ENCODE assay signal across 15 mouse cellular contexts in genomic region chr12:86036368-86037166, GRCm38 (mm10). TPM values are rescaled to one million over a fixed set of nuclear protein-coding genes. Genes with fewer than 3 reads are reported as not detected.
A peak's percentile ranks its signal among the peaks of the same experiment; 100 is the strongest.
DNase-seq lines count a peak whose midpoint lies in the region; ATAC-seq and TF ChIP-seq lines count a peak whose summit lies in the region.
"Had no signal": no experiment of that assay in that cellular context is flagged by ENCODE, and none has a peak within 500 bp of the region (broad histone marks: within the 10 kb centered on the region; RNA-seq: fewer than 3 reads in every experiment).

No protein-coding gene starts in this region.

- no peak overlapping the region for H3K4me2 ChIP-seq in forebrain, embryonic 11.5 days (ENCODE audit: low read depth, low read length, severe bottlenecking)
- H3K4me2 ChIP-seq in forebrain, postnatal 0 days (ENCODE audit: low read depth) = no peak overlapping the region
- H3K4me2 ChIP-seq in lung, embryonic 14.5 days = no peak overlapping the region
- H3K4me2 ChIP-seq in hindbrain, embryonic 13.5 days = no peak overlapping the region
- H3K4me2 ChIP-seq in neural tube, embryonic 14.5 days (ENCODE audit: low read depth, low read length) = no peak overlapping the region
- H3K4me2 ChIP-seq: forebrain, embryonic 12.5 days; stomach, embryonic 15.5 days had no signal

- 0 out of 2 replicates have a peak overlapping the region, but pooled peaks have one; percentile 6 for H3K9ac ChIP-seq in forebrain, embryonic 11.5 days (ENCODE audit: low read length)
- H3K9ac ChIP-seq in forebrain, postnatal 0 days = no peak overlapping the region
- no peak overlapping the region for H3K9ac ChIP-seq in lung, embryonic 14.5 days
- no peak overlapping the region for H3K9ac ChIP-seq in hindbrain, embryonic 13.5 days
- H3K9ac ChIP-seq in neural tube, embryonic 14.5 days (replicated peaks; ENCODE audit: low read depth, low read length) = no peak overlapping the region
- H3K9ac ChIP-seq: forebrain, embryonic 12.5 days; stomach, embryonic 15.5 days had no signal

- 43% methylated on average over 9 of the region's 9 CpGs for WGBS in forebrain, embryonic 11.5 days
- 39% methylated on average over 9 of the region's 9 CpGs for WGBS in forebrain, postnatal 0 days
- WGBS in lung, embryonic 14.5 days = 41% methylated on average over 9 of the region's 9 CpGs
- 48% methylated on average over 9 of the region's 9 CpGs for WGBS in hindbrain, embryonic 13.5 days
- WGBS in neural tube, embryonic 14.5 days = 28% methylated on average over 9 of the region's 9 CpGs

- H3K9me3 ChIP-seq in forebrain, embryonic 11.5 days (ENCODE audit: control insufficient read depth, low read length) = no peaks in the 10 kb centered on the region
- no peaks in the 10 kb centered on the region for H3K9me3 ChIP-seq in forebrain, postnatal 0 days (ENCODE audit: low read length)
- H3K9me3 ChIP-seq in lung, embryonic 14.5 days (ENCODE audit: low read depth, low read length) = no peaks in the 10 kb centered on the region
- no peaks in the 10 kb centered on the region for H3K9me3 ChIP-seq in hindbrain, embryonic 13.5 days
- H3K9me3 ChIP-seq in neural tube, embryonic 14.5 days (ENCODE audit: control insufficient read depth, low read length) = no peaks in the 10 kb centered on the region
- H3K9me3 ChIP-seq: forebrain, embryonic 12.5 days; stomach, embryonic 15.5 days had no signal

- H3K4me1 ChIP-seq in forebrain, embryonic 11.5 days (replicated peaks; ENCODE audit: control insufficient read depth, insufficient read depth, low read length) = 0 out of 2 replicates have a peak, but pooled peaks cover 2% of the 10 kb centered on the region
- no peaks in the 10 kb centered on the region for H3K4me1 ChIP-seq in forebrain, postnatal 0 days (ENCODE audit: insufficient read depth)
- peaks cover 10% of the 10 kb centered on the region for H3K4me1 ChIP-seq in lung, embryonic 14.5 days (ENCODE audit: insufficient read depth)
- peaks cover 19% of the 10 kb centered on the region for H3K4me1 ChIP-seq in hindbrain, embryonic 13.5 days (replicated peaks)
- peaks cover 9% of the 10 kb centered on the region; the same call in 1 of the 2 replicates for H3K4me1 ChIP-seq in neural tube, embryonic 14.5 days (ENCODE audit: control insufficient read depth, insufficient read depth, low read length)
- H3K4me1 ChIP-seq: stomach, embryonic 15.5 days had no signal

- no peak overlapping the region for H3K27ac ChIP-seq in forebrain, embryonic 11.5 days (ENCODE audit: low read depth, low read length)
- H3K27ac ChIP-seq in forebrain, postnatal 0 days (ENCODE audit: low read depth, low read length) = no peak overlapping the region
- peak overlapping the region; percentile 58; the same call in 1 of the 2 replicates for H3K27ac ChIP-seq in lung, embryonic 14.5 days (ENCODE audit: low read depth)
- H3K27ac ChIP-seq in hindbrain, embryonic 13.5 days = peak overlapping the region; percentile 53
- H3K27ac ChIP-seq in neural tube, embryonic 14.5 days (ENCODE audit: low read depth, low read length) = no peak overlapping the region
- H3K27ac ChIP-seq: forebrain, embryonic 12.5 days; heart, adult 2 months had no signal

- H3K36me3 ChIP-seq in forebrain, embryonic 11.5 days (ENCODE audit: control insufficient read depth, insufficient read depth, low read length) = no peaks in the 10 kb centered on the region
- H3K36me3 ChIP-seq in forebrain, postnatal 0 days (ENCODE audit: insufficient read depth) = no peaks in the 10 kb centered on the region
- no peaks in the 10 kb centered on the region; the same call in 1 of the 2 replicates for H3K36me3 ChIP-seq in lung, embryonic 14.5 days (ENCODE audit: insufficient read depth)
- no peaks in the 10 kb centered on the region for H3K36me3 ChIP-seq in hindbrain, embryonic 13.5 days
- H3K36me3 ChIP-seq in neural tube, embryonic 14.5 days (ENCODE audit: control insufficient read depth, insufficient read depth, low read length) = no peaks in the 10 kb centered on the region
- H3K36me3 ChIP-seq: forebrain, embryonic 12.5 days; stomach, embryonic 15.5 days had no signal

- TF ChIP-seq CTCF in forebrain, postnatal 0 days (IDR thresholded peaks at IDR 0.05; ENCODE audit: low read depth) = no peak
- TF ChIP-seq CTCF in lung, embryonic 14.5 days (IDR thresholded peaks at IDR 0.05; ENCODE audit: low read depth) = no peak

- no peak for ATAC-seq in forebrain, embryonic 11.5 days (replicated peaks; ENCODE audit: low FRiP score)
- ATAC-seq in forebrain, postnatal 0 days = no peak
- no peak for ATAC-seq in lung, embryonic 14.5 days (ENCODE audit: insufficient read depth)
- ATAC-seq in hindbrain, embryonic 13.5 days (ENCODE audit: low FRiP score) = no peak
- 0 out of 2 replicates have a peak, but pooled peaks have one; percentile 9 for ATAC-seq in neural tube, embryonic 14.5 days (ENCODE audit: low read depth)
- ATAC-seq: Patski had no signal

- no peak overlapping the region for H3K4me3 ChIP-seq in forebrain, embryonic 11.5 days (ENCODE audit: low read depth, low read length)
- H3K4me3 ChIP-seq in forebrain, postnatal 0 days (ENCODE audit: low read depth, low read length) = no peak overlapping the region
- H3K4me3 ChIP-seq in lung, embryonic 14.5 days (ENCODE audit: low read depth, low read length) = no peak overlapping the region
- H3K4me3 ChIP-seq in hindbrain, embryonic 13.5 days = no peak overlapping the region
- no peak overlapping the region for H3K4me3 ChIP-seq in neural tube, embryonic 14.5 days (ENCODE audit: low read depth, low read length)
- H3K4me3 ChIP-seq: forebrain, embryonic 12.5 days; heart, adult 2 months; stomach, embryonic 15.5 days had no signal

- no peaks in the 10 kb centered on the region for H3K27me3 ChIP-seq in forebrain, embryonic 11.5 days (ENCODE audit: control insufficient read depth, insufficient read depth, low read length)
- no peaks in the 10 kb centered on the region for H3K27me3 ChIP-seq in forebrain, postnatal 0 days (ENCODE audit: insufficient read depth, low read length)
- no peaks in the 10 kb centered on the region for H3K27me3 ChIP-seq in lung, embryonic 14.5 days (ENCODE audit: insufficient read depth, low read length)
- no peaks in the 10 kb centered on the region for H3K27me3 ChIP-seq in hindbrain, embryonic 13.5 days
- no peaks in the 10 kb centered on the region for H3K27me3 ChIP-seq in neural tube, embryonic 14.5 days (ENCODE audit: control insufficient read depth, insufficient read depth, low read length)
- H3K27me3 ChIP-seq: forebrain, embryonic 12.5 days; Patski; stomach, embryonic 15.5 days had no signal

- no peak for DNase-seq in forebrain, embryonic 11.5 days (ENCODE audit: low spot score)
- DNase-seq in forebrain, postnatal 0 days = no peak
- no peak for DNase-seq in lung, embryonic 14.5 days
- DNase-seq in lung, postnatal 25 days (ENCODE audit: low spot score) = no peak
- DNase-seq in right cerebral cortex, postnatal 36 days (ENCODE audit: low spot score in 2 of 2) = no peak
- DNase-seq in adrenal gland, postnatal 14 days = no peak
- DNase-seq: cerebellum, adult 8-10 months; heart, adult 2 months; kidney, adult 11 months had no signal

RNA-seq across cellular contexts. Expression of gene Tgfb3, which starts 42.3 kb away (rescaled TPM):
- 5.1 and 5.7 TPM in 2 replicates for polyA plus RNA-seq in forebrain, embryonic 11.5 days (2014; fragmentation: Nextera tagmentation; extraction: Ambion mirVana)
- total RNA-seq in forebrain, postnatal 0 days (2014; rRNA removed) = 6.5 and 7.3 TPM in 2 replicates
- polyA plus RNA-seq in forebrain, postnatal 0 days (2015; fragmentation: Nextera tagmentation; extraction: Ambion mirVana) = 5.3 and 6.8 TPM in 2 replicates
- 46.1 and 50.5 TPM in 2 replicates for polyA plus RNA-seq in lung, embryonic 14.5 days (2014; fragmentation: Nextera tagmentation; extraction: Ambion mirVana)
- 5.4 and 6.1 TPM in 2 replicates for polyA plus RNA-seq in hindbrain, embryonic 13.5 days (2015; fragmentation: Nextera tagmentation; extraction: Ambion mirVana)
- 2.8 and 4.1 TPM in 2 replicates for polyA plus RNA-seq in neural tube, embryonic 14.5 days (2014; fragmentation: Nextera tagmentation; extraction: Ambion mirVana)
- 11.3 and 13.2 TPM in 2 replicates for total RNA-seq in adrenal gland, postnatal 14 days (2021)
- total RNA-seq: megakaryocyte, adult 5-6 weeks had no signal

RNA-seq across cellular contexts. Expression of gene Ift43, which starts 45.8 kb away (rescaled TPM):
- 80.9 and 89.3 TPM in 2 replicates for polyA plus RNA-seq in forebrain, embryonic 11.5 days (2014; fragmentation: Nextera tagmentation; extraction: Ambion mirVana)
- 12.9 and 19.5 TPM in 2 replicates for total RNA-seq in forebrain, postnatal 0 days (2014; rRNA removed)
- polyA plus RNA-seq in forebrain, postnatal 0 days (2015; fragmentation: Nextera tagmentation; extraction: Ambion mirVana) = 33.9 and 35.3 TPM in 2 replicates
- polyA plus RNA-seq in lung, embryonic 14.5 days (2014; fragmentation: Nextera tagmentation; extraction: Ambion mirVana) = 88.1 and 88.3 TPM in 2 replicates
- polyA plus RNA-seq in hindbrain, embryonic 13.5 days (2015; fragmentation: Nextera tagmentation; extraction: Ambion mirVana) = 67.9 and 72.9 TPM in 2 replicates
- polyA plus RNA-seq in neural tube, embryonic 14.5 days (2014; fragmentation: Nextera tagmentation; extraction: Ambion mirVana) = 38.1 and 47.7 TPM in 2 replicates
- total RNA-seq in adrenal gland, postnatal 14 days (2021) = 23.3 and 25.3 TPM in 2 replicates

Comparison
In these comparisons a context has a peak if more than half of its experiments do, and no peak if none do; other contexts are left out.
1. H3K27ac ChIP-seq: peak in lung, embryonic 14.5 days (single experiment) and hindbrain, embryonic 13.5 days (single experiment); none in forebrain, embryonic 11.5 days (single experiment), forebrain, postnatal 0 days (single experiment) and neural tube, embryonic 14.5 days (single experiment).